Mouse (Mus musculus) olfactory bulb, adult 2 months (tissue): ENCODE measurements around the gene Bbs4. TPM values are rescaled to one million over a fixed set of nuclear protein-coding genes. Genes with fewer than 3 reads are reported as not detected.
A peak's percentile ranks its signal among the peaks of the same experiment; 100 is the strongest.

Source experiments
- H3K27ac ChIP-seq: fragments of 200-500 bp; 2 replicates; pipeline ENCODE4 v1.5.1; 2012; ENCODE audit warnings: low read depth, low read length; ENCODE audit not compliant: insufficient read depth
- H3K4me1 ChIP-seq: fragments of 200-500 bp; 2 replicates; pipeline ENCODE4 v1.6.1; 2012; ENCODE audit warnings: low read length; ENCODE audit not compliant: control insufficient read depth, insufficient read depth
- H3K4me3 ChIP-seq: fragments of 200-500 bp; 2 replicates; pipeline ENCODE4 v1.5.1; 2012; ENCODE audit warnings: mild to moderate bottlenecking, low read depth, low read length, moderate library complexity; ENCODE audit not compliant: insufficient read depth
- CTCF ChIP-seq: fragments of 200-500 bp; IDR thresholded peaks from 2 replicates; pipeline ENCODE4 v1.5.1; 2012; ENCODE audit warnings: low read depth, mild to moderate bottlenecking, low read length, moderate library complexity; ENCODE audit not compliant: insufficient read depth
- POLR2A ChIP-seq: fragments of 200-500 bp; IDR thresholded peaks from 2 replicates; pipeline ENCODE4 v1.6.1; 2012; ENCODE audit warnings: mild to moderate bottlenecking, low read depth, low read length, moderate library complexity; ENCODE audit not compliant: insufficient read depth
- WGBS: fragments of 180-500 bp; shearing (Covaris S2); methylation state at CpG from one replicate; pipeline ENCODE4 v1.1.7; 2018; 5-methylcytosine and 5-hydroxymethylcytosine counted together
- polyA plus RNA-seq: library from polyadenylated mRNA; stranded (reverse); fragments of >200 nt; gene quantifications from 2 replicates; pipeline ENCODE4 v1.2.4, GENCODE M21; 2012; ENCODE audit warnings: low replicate concordance; ENCODE audit not compliant: missing spikeins, insufficient read depth, insufficient read length

The Bbs4 gene
- polyA plus RNA-seq, 1 experiment: not detected

GRCm38 (mm10) chr9:59288058-59288457 is 65.2 kb downstream of the Bbs4 start:
- no peaks in the 10 kb centered on the region for H3K4me1 ChIP-seq
- H3K27ac ChIP-seq: no peak overlapping the region
- 91% methylated on average over 5 of the region's 5 CpGs for WGBS
- TF ChIP-seq CTCF: no peak
- no peak for TF ChIP-seq POLR2A
- H3K4me3 ChIP-seq: no peak overlapping the region

- peaks cover 5% of the 10 kb centered on the region; the same call in 1 of the 2 replicates for H3K4me1 ChIP-seq
- H3K4me3 ChIP-seq: no peak overlapping the region
- H3K27ac ChIP-seq: no peak overlapping the region
- WGBS: 91% methylated on average over 6 of the region's 6 CpGs
- TF ChIP-seq POLR2A: no peak
- no peak for TF ChIP-seq CTCF
Measured at GRCm38 (mm10) chr9:59285614-59286013, 67.7 kb downstream of the Bbs4 start.

DNA sequence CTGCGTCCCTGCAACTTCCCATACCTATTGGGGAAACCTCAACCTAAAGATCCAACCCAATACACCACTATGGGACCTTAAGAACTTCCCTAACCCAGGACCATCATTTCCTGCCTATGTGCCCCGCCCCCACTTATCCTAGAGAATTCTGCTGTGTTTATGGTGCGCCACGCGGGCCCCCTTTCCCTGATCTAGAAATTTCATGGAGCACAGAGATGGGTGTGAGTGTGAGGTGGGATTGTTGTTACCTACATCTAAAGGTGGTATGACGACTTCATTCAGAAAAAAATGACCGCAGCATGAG is 70.7 kb downstream of the Bbs4 start:
- peaks cover 5% of the 10 kb centered on the region; the same call in 1 of the 2 replicates for H3K4me1 ChIP-seq
- WGBS: 47% methylated on average over 7 of the region's 7 CpGs
- TF ChIP-seq CTCF: no peak
- no peak for TF ChIP-seq POLR2A
- H3K4me3 ChIP-seq: no peak overlapping the region
- no peak overlapping the region for H3K27ac ChIP-seq

GRCm38 (mm10) chr9:59281871-59282682 is 71.2 kb downstream of the Bbs4 start:
- TF ChIP-seq POLR2A (no peak), CTCF (peak; percentile 89)

DNA sequence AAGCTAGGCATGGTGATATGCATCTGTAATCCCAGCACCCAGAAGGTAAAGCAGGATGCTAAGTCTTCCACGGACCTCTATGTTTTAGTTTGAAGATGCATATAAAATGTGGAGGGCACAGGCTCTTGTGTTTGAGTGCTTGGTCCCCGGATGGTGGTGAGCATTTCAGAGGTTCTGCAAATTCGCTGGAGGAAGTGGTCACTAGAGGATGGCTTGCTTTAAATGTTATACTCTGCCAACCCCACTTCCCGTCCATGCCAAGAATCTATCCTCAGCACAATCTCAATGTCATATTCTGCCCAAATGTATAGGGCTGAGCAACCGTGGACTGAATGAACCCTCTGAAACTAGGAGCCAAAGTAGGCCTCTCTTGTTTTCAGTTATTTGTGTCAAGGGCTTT is 72.4 kb downstream of the Bbs4 start:
- H3K4me3 ChIP-seq: no peak overlapping the region

More at GRCm38 (mm10) chr9:59281871-59282682, 71.2 kb downstream of the Bbs4 start:
- Histone ChIP-seq H3K27ac (no peak overlapping the region), H3K4me3 (no peak overlapping the region), H3K4me1 (peaks cover 5% of the 10 kb centered on the region; the same call in 1 of the 2 replicates)
- WGBS: 15% methylated on average over 24 of the region's 27 CpGs

GRCm38 (mm10) chr9:59278694-59279093 is 74.6 kb downstream of the Bbs4 start:
- TF ChIP-seq POLR2A (no peak), CTCF (no peak)
- WGBS: 88% methylated on average over 5 of the region's 5 CpGs
- no peak overlapping the region for H3K4me3 ChIP-seq
- H3K27ac ChIP-seq: no peak overlapping the region
- H3K4me1 ChIP-seq: peaks cover 5% of the 10 kb centered on the region; the same call in 1 of the 2 replicates

More for the DNA sequence above, 72.4 kb downstream of the Bbs4 start:
- Histone ChIP-seq H3K27ac (no peak overlapping the region), H3K4me1 (peaks cover 5% of the 10 kb centered on the region; the same call in 1 of the 2 replicates)
- TF ChIP-seq CTCF: no peak
- no peak for TF ChIP-seq POLR2A
- 95% methylated on average over 5 of the region's 5 CpGs for WGBS

DNA sequence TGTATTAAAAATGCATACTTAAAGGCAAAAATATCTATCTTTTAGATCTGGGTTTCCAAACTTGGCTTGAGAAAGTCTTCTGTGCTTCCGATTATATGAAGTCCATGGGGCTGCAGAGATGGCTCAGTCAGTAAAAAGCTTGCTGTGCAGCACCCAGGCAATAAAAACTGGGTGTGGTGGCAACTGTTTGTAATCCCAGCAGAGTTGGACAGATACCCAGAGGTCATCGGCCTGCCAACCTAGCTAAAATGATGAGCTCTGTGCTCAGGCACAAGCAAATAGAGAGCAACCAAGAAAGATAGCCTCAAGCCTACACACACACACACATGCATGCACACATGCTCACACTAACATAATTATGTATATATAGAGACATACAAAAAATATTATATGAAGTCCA is 75.1 kb downstream of the Bbs4 start:
- TF ChIP-seq POLR2A (no peak), CTCF (no peak)
- WGBS: 95% methylated on average over 2 of the region's 2 CpGs
- H3K27ac ChIP-seq: no peak overlapping the region

DNA sequence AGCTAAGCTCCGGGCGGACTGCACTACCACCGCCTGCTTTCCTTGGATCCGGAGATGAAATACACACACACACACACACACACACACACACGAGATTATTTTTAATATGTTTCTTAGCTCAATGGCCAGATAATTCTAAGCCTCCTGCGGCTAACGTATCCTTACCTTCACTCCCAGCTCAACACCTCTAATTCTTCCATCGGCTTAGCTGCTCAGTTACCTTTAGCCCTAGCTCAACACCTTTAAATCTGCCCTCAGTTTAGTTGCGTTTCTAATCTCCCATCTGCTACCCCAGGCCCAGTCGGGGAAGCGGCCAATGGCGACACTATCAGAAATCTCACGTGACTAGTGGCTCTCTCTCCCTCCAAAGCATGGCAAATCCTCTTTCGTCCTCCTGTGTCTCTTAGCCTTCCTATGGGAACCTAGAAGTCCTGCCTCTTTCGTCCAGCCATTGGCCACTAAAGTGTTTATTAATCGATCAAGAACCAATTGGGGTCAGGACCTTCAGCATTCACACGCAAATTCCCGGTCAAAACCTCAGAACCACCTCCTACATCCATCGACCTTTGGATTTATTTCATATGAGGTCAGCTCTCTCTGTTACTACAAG is 78.4 kb downstream of the Bbs4 start:
- Histone ChIP-seq H3K4me3 (no peak overlapping the region), H3K27ac (no peak overlapping the region), H3K4me1 (no peaks in the 10 kb centered on the region)
- WGBS: 91% methylated on average over 19 of the region's 19 CpGs
- TF ChIP-seq CTCF (no peak), POLR2A (no peak)

More for the DNA sequence above, 75.1 kb downstream of the Bbs4 start:
- Histone ChIP-seq H3K4me1 (peaks cover 5% of the 10 kb centered on the region; the same call in 1 of the 2 replicates), H3K4me3 (no peak overlapping the region)

DNA sequence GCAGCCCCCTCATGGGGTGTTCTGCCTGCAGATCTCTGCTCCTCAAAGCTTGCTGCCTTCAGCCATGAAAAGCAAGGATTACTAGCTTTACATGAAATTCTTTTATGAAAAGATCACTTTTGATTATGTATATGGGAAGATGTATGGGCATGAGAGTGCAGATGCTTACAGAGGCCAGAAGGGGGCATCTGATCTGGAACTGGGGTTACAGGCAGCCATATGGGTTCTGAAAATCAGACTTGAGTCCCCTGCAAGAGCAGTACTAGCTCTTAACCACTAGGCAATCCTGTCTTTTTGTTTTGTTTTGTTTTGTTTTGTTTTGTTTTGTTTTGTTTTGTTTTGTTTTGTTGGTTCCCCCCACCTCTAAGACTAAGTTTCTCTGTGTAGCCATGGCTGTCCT is 80.1 kb downstream of the Bbs4 start:
- no peak for TF ChIP-seq CTCF
- no peak for TF ChIP-seq POLR2A
- Histone ChIP-seq H3K27ac (no peak overlapping the region), H3K4me3 (no peak overlapping the region), H3K4me1 (peaks cover 2% of the 10 kb centered on the region; the same call in 1 of the 2 replicates)

Other genes starting within 250 kb of the Bbs4 start
- gene Adpgk, start 62.0 kb downstream of the Bbs4 start, polyA plus RNA-seq: not detected in 2 replicates
- gene Arih1, start 133.1 kb upstream of the Bbs4 start, polyA plus RNA-seq: 87.4 and 236 TPM in 2 replicates
- not detected in 2 replicates for gene Hexa, start 186.0 kb upstream of the Bbs4 start, polyA plus RNA-seq
- gene Tmem202, start 186.3 kb upstream of the Bbs4 start, polyA plus RNA-seq: not detected in 2 replicates
- not detected in 2 replicates for gene Celf6, start 224.4 kb upstream of the Bbs4 start, polyA plus RNA-seq